Mouse (Mus musculus) heart, adult 2 months (tissue): ENCODE data around the gene Plau.

ENCODE experiments used
- CTCF ChIP-seq: fragments of 200-600 bp; IDR thresholded peaks from 2 replicates; pipeline ENCODE4 v1.8.1; 2022; ENCODE audit warnings: antibody characterized with exemption, mild to moderate bottlenecking, moderate library complexity
- POLR2A ChIP-seq: fragments of 200-500 bp; IDR thresholded peaks from 2 replicates; pipeline ENCODE4 v1.6.1; 2011; ENCODE audit warnings: mild to moderate bottlenecking, low read depth, low read length, control low read depth; ENCODE audit not compliant: insufficient read depth

DNA sequence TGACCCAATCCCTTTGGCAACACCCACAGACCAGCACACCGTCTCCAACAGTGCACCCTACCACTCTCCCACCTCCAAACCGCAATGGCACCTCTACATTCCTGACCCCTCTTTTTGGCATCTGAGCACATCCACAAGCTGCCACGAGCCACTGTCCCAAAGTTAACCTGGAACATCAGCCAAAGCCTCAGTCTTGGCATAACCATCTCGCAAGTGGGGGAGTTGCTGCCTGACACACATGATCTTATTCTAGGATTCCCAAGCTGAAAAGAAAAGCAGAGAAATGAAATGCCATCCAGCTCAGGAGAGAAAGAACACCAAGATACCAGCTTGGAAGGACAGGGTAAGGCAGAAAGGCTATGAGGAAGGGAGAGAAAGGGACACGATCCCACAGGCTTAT is 46.0 kb upstream of the Plau start:
- TF ChIP-seq CTCF (no peak), POLR2A (no peak)
